Mouse (Mus musculus) neural tube, embryonic 15.5 days (tissue): ENCODE measurements at regions not wholly inside any gene's neighbourhood (a gene's known extent, or its start where the extent isn't known, plus 50 kb on each side); places are given as distances from the start of the nearest gene placed in this dataset.

Source experiments
- ATAC-seq: fragments of 200-750 bp; cut with Nextera tagmentation; 2 replicates; pipeline ENCODE4 v1.8.0; 2017; ENCODE audit warnings: mild to moderate bottlenecking, moderate TSS enrichment, moderate library complexity; ENCODE audit not compliant: low FRiP score
- H3K27ac ChIP-seq: fragments of 300-500 bp; sonication (generic); replicated peaks from 2 replicates; pipeline ENCODE4 v1.5.1; 2015; ENCODE audit warnings: mild to moderate bottlenecking, inconsistent platforms
- H3K27me3 ChIP-seq: fragments of 300-500 bp; sonication (generic); replicated peaks from 2 replicates; pipeline ENCODE4 v1.6.1; 2015; ENCODE audit warnings: inconsistent platforms
- H3K36me3 ChIP-seq: fragments of 300-500 bp; sonication (generic); 2 replicates; pipeline ENCODE4 v1.6.1; 2015; ENCODE audit warnings: inconsistent platforms
- H3K4me1 ChIP-seq: fragments of 300-500 bp; sonication (generic); 2 replicates; pipeline ENCODE4 v1.6.1; 2015; ENCODE audit warnings: inconsistent platforms
- H3K4me2 ChIP-seq: fragments of 300-500 bp; sonication (generic); 2 replicates; pipeline ENCODE4 v1.6.1; 2015; ENCODE audit warnings: inconsistent platforms, mild to moderate bottlenecking, moderate library complexity
- H3K4me3 ChIP-seq: fragments of 300-500 bp; sonication (generic); replicated peaks from 2 replicates; pipeline ENCODE4 v1.5.1; 2015; ENCODE audit warnings: mild to moderate bottlenecking, inconsistent platforms
- H3K9ac ChIP-seq: fragments of 300-500 bp; sonication (generic); replicated peaks from 2 replicates; pipeline ENCODE4 v1.6.1; 2015; ENCODE audit warnings: mild to moderate bottlenecking, inconsistent platforms
- H3K9me3 ChIP-seq: fragments of 300-500 bp; sonication (generic); replicated peaks from 2 replicates; pipeline ENCODE4 v1.6.1; 2016; ENCODE audit warnings: inconsistent platforms
- WGBS: fragments of 180-500 bp; shearing (Covaris S2); methylation state at CpG from one replicate; pipeline ENCODE4 v1.1.7; 2015; ENCODE audit warnings: mixed read lengths; 5-methylcytosine and 5-hydroxymethylcytosine counted together

DNA sequence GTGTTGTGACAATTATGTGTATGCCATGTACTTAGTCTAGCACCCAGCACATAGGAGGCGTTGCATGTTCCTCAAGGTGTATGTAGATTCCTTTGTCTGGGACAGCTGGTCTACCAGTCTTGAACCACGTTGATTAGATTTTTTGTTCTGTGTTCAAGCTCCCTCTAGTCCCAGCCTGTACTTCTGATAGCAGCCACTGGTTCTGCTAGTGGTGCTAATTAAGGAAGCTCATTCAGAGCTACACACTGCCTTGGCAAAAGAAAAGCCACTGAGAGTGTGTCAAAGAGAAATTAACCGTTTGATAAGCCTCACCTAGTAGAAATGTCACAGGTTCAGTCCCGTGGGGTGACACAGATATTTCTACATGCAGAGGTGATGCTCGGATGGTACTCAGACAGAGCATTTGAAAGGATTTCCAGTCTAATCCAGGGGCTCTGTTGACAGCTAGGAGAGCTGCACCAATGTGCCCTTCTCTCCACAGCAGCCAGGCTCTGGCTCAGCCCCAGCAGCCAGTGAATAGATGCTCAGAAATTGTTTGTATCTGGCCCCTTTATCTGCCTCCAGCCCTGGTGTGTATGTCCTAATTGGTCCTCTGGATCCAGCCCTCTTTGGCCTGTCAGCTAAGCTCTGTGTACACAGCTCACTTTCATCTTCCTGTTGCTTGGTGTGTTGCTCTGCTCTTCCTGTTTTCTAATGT lies 385.2 kb upstream of the Kif2a start:
- no peak overlapping the region for H3K4me2 ChIP-seq
- no peaks in the 10 kb centered on the region for H3K36me3 ChIP-seq
- H3K4me3 ChIP-seq = no peak overlapping the region
- H3K27me3 ChIP-seq = no peaks in the 10 kb centered on the region
- H3K9ac ChIP-seq = no peak overlapping the region
- no peaks in the 10 kb centered on the region for H3K4me1 ChIP-seq
- WGBS = 79% methylated on average over 5 of the region's 5 CpGs
- ATAC-seq = peak; percentile 35; the same call in 1 of the 2 replicates
- no peaks in the 10 kb centered on the region for H3K9me3 ChIP-seq
- peak overlapping the region; percentile 30; the same call in 1 of the 2 replicates for H3K27ac ChIP-seq

DNA sequence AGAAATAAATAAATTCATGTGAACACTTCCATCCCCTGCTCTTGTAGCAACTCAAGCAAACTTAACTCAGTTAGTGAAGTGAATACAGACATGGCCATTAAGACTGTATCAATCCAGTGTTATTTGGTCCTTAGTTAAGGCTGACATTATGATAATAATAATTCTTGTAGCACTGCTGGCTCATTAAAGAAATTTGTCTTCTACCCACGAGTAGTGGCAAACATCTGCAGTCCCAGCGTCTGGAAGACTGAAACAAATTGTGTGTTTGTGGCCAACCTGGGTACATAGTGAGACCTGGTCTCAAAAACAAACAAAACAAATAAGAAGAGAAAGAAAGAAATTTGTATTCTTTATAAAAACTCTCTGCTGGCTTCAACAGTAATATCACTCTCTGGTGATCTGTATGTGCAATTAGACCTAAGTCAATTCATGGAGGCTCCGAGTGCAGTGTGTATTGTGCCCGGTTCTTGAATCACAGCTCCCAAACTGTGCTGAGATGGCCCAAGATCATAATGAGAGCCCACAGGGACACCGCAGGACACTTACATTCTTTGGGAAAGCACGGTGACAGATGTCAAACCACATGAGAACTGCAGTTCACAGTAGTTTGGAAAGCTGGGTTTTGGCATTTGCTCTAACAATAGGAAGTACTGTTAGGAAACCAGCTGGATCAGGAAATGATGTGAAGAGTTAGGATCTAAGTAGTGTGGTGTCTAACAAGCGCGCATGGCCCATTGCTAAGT lies 376.9 kb upstream of the Kif2a start:
- Histone ChIP-seq H3K4me2 (no peak overlapping the region), H3K9ac (no peak overlapping the region), H3K4me1 (no peaks in the 10 kb centered on the region), H3K27ac (no peak overlapping the region), H3K4me3 (no peak overlapping the region), H3K9me3 (no peaks in the 10 kb centered on the region), H3K36me3 (no peaks in the 10 kb centered on the region), H3K27me3 (no peaks in the 10 kb centered on the region)
- 69% methylated on average over 8 of the region's 8 CpGs for WGBS
- no peak for ATAC-seq

DNA sequence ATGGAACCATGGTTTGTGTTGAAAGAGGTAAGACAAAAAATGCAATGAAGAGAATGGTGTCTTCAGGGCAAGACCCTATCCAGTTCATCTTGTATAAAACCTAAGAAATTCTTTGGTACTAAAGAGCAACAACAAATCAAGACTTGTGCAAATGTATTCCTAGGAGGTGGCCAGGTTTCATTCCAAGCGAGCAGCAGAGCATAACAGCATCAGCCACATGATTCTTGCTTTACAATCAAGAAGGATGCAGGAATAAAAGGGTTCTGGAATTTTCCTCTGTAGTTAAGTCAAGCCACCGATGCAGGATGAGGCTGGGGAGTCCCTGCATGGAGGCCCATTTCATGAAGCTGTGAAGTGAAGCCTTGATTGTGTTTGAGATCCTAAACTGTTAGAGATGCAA lies 374.1 kb upstream of the Kif2a start:
- H3K36me3 ChIP-seq = no peaks in the 10 kb centered on the region
- H3K27ac ChIP-seq = no peak overlapping the region
- H3K4me2 ChIP-seq = no peak overlapping the region
- no peak for ATAC-seq
- H3K9ac ChIP-seq = no peak overlapping the region
- WGBS = 83% methylated on average over 2 of the region's 2 CpGs
- H3K4me3 ChIP-seq = no peak overlapping the region
- H3K4me1 ChIP-seq = no peaks in the 10 kb centered on the region
- no peaks in the 10 kb centered on the region for H3K27me3 ChIP-seq
- no peaks in the 10 kb centered on the region for H3K9me3 ChIP-seq

DNA sequence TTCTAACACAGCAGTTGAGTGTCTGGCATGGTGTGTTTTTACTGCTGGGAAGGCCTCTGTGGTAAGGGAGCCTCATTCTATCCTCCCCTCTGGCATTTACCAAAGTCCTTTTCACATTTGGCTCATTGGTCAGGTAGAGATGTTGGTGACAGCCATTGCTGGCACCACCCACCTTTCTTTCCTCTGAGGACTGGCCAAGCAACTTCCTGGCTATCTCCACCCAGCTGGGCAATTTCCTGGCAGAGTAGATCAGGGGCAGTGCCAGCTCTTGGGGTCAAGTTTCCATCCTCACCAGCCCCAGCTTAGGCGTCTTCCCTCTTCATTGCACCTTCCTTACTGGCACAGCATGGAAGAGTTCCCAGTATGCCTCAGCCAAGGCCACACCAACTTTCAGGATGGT lies 372.5 kb upstream of the Kif2a start:
- Histone ChIP-seq H3K36me3 (no peaks in the 10 kb centered on the region), H3K27ac (no peak overlapping the region), H3K4me1 (no peaks in the 10 kb centered on the region), H3K9me3 (no peaks in the 10 kb centered on the region), H3K27me3 (no peaks in the 10 kb centered on the region), H3K4me2 (no peak overlapping the region), H3K4me3 (no peak overlapping the region), H3K9ac (no peak overlapping the region)
- WGBS = 85% methylated on average over 1 of the region's 1 CpGs
- ATAC-seq = no peak

DNA sequence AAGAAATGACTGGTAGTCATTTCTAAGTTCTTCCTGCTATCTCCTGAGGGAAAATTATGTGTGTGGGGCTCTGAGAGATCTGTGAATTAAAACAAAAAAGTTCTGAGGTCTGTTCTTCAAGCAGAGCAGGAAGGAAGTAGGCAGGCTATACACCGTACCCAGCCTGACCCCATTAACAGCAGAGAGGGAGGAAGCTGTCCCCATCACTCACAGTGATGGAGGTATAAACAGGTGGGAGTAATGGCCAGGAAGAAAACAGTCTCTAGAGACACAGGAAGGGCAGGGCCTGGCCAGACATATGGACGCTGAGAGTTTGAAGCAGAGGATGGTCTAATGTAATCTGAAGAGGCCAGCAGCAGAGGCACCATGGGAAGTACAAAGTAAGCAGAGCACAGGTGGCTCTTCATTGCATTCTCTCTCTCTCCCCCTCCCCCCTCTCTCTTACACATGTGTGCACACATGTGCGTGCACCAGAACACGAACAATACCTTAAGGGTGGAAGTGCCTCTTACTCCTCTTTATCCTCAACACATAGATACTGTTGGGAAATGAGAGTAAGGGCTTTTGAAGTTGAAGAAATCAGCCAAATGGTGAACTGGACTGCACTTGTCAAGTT lies 367.7 kb upstream of the Kif2a start:
- ATAC-seq = no peak
- WGBS = 82% methylated on average over 4 of the region's 4 CpGs

DNA sequence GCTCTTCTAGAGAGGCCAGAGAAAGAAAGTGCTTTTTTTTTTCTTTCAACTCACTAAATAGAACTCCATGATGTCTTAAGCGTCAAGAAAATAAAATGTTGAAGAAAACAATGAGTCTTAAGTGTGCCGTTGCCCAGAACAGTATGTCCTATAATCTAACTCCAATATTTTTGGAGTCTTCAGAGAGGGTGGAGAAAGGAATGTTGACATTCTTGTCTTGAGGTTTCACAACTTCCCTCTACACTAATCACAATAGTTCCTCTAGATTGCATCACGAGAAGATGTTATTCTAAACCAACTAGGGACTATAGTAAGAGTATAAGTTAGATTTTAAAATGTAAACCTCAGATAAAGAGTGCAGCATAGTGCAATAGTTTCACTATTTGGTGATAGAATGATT lies 367.1 kb upstream of the Kif2a start:
- H3K4me3 ChIP-seq = no peak overlapping the region
- 83% methylated on average over 3 of the region's 3 CpGs for WGBS
- no peaks in the 10 kb centered on the region for H3K36me3 ChIP-seq
- H3K4me2 ChIP-seq = no peak overlapping the region
- no peaks in the 10 kb centered on the region for H3K4me1 ChIP-seq
- ATAC-seq = no peak
- H3K9me3 ChIP-seq = no peaks in the 10 kb centered on the region
- H3K27ac ChIP-seq = no peak overlapping the region
- no peak overlapping the region for H3K9ac ChIP-seq
- H3K27me3 ChIP-seq = no peaks in the 10 kb centered on the region

More for the DNA sequence above, 367.7 kb upstream of the Kif2a start:
- no peaks in the 10 kb centered on the region for H3K9me3 ChIP-seq
- no peak overlapping the region for H3K4me2 ChIP-seq
- no peak overlapping the region for H3K27ac ChIP-seq
- no peak overlapping the region for H3K9ac ChIP-seq
- H3K36me3 ChIP-seq = no peaks in the 10 kb centered on the region
- no peaks in the 10 kb centered on the region for H3K27me3 ChIP-seq
- no peaks in the 10 kb centered on the region for H3K4me1 ChIP-seq
- no peak overlapping the region for H3K4me3 ChIP-seq

DNA sequence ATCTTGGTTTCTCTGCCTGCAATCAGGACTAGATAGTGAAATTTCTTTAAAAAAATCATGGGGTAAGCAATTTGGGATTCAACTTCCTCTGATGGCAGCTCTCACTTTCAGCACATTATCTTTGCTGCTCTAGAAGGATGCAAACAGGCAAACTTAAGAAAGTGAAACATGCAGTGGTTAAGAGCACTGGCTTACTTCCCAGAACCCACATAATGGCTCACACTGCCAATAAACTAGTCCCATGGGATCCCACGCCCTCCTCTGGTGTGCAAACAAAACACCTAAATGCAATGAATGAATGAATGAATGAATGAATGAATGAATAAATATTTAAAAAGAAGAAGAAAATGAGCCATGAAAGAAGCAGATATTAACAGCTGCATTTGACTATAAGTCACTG lies 356.1 kb upstream of the Kif2a start:
- no peak for ATAC-seq
- H3K27ac ChIP-seq = no peak overlapping the region
- no peak overlapping the region for H3K4me3 ChIP-seq
- 82% methylated on average over 1 of the region's 1 CpGs for WGBS
- no peak overlapping the region for H3K4me2 ChIP-seq
- H3K9me3 ChIP-seq = no peaks in the 10 kb centered on the region
- no peaks in the 10 kb centered on the region for H3K36me3 ChIP-seq
- no peaks in the 10 kb centered on the region for H3K4me1 ChIP-seq
- no peak overlapping the region for H3K9ac ChIP-seq
- no peaks in the 10 kb centered on the region for H3K27me3 ChIP-seq

DNA sequence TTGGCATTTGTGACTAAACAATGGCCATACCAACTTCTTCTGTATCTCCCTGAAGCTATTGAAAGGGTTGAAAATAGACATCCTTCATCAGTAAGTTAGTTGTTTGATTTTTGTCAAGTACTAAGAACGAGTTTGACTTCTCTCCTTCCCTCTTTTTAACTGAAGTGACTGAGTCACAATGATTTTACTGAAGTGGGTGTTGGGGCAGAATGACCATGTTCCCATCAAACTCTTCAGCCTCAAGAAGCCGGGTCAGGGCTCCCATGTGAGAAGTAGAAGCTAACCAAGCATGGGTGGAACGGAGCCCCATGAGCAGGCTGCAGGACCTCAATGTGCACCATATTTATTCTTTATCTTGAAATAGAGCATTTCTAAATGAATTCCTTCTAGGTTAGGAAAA lies 350.7 kb upstream of the Kif2a start:
- no peaks in the 10 kb centered on the region for H3K36me3 ChIP-seq
- no peak for ATAC-seq
- no peak overlapping the region for H3K4me2 ChIP-seq
- H3K9me3 ChIP-seq = no peaks in the 10 kb centered on the region
- H3K9ac ChIP-seq = no peak overlapping the region
- 93% methylated on average over 3 of the region's 3 CpGs for WGBS
- H3K27ac ChIP-seq = no peak overlapping the region
- H3K4me3 ChIP-seq = no peak overlapping the region
- H3K4me1 ChIP-seq = no peaks in the 10 kb centered on the region
- H3K27me3 ChIP-seq = no peaks in the 10 kb centered on the region

DNA sequence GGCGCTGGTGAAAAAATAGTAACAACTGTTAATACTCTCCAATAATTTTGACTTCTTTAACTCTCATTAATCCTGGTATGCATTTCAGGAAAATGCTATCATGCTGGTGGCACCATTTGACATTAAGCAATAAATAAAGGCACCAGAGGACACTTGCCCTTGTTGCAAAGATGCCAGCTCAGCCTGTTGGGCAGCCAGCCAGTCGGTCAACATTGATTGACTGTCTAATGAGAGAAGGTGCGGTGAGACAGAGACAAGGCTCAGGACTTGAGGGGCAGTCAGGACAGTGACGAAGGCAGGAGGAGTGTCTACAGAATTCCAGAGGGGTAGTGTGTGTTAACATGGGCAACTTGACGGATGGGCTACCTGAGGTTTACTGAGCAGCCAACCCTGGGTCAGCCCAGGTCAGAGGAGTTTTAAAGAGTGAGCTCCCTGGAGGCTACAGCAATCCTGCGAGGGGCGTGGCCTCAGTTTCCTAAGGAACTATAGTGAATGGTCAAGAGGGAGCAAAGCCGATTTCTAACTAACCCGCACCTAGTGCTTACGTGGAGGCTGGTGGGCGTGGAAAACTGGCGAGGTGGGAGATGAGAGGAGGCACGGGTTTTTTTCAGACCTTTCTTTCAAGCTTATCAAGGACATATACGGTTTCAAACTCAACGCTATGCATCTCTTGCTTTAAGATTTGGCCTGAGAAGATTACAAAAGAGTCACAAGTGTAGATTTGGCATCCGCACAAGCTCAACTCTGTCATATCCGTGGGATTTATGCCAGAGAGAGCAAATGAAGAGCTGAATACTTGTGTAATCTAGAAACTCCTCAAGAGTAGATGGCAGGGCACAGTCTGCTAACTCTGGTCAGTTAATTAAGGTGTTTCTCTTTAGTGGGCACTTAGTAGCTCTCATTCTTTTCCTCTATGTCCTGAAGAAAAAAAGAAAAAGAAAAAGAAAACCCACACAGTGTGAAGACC lies 350.0 kb upstream of the Kif2a start:
- no peak for ATAC-seq
- Histone ChIP-seq H3K36me3 (no peaks in the 10 kb centered on the region), H3K27ac (no peak overlapping the region), H3K4me1 (no peaks in the 10 kb centered on the region), H3K4me2 (no peak overlapping the region), H3K9ac (no peak overlapping the region), H3K9me3 (no peaks in the 10 kb centered on the region), H3K27me3 (no peaks in the 10 kb centered on the region), H3K4me3 (no peak overlapping the region)
- 47% methylated on average over 17 of the region's 17 CpGs for WGBS

DNA sequence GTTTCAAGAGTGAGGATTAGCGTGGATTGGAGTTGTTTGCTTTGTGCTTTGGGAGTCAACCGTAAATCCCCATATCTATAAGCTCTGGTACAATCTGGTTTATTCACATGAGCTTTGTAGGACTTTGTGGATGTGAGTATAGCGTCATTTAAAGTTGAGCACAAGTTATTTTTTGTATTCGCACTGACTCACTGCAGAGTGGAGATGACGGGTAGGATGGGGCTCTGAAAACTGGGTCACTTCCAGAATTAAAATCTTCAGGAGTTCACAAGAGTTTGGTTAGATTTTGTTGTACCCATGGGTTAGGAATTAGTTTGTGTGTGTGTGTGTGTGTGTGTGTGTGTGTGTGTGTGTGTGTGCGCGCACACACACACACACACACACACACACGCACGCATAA lies 345.7 kb upstream of the Kif2a start:
- ATAC-seq = no peak
- Histone ChIP-seq H3K4me2 (no peak overlapping the region), H3K4me3 (no peak overlapping the region), H3K27me3 (no peaks in the 10 kb centered on the region), H3K36me3 (no peaks in the 10 kb centered on the region), H3K4me1 (no peaks in the 10 kb centered on the region), H3K27ac (no peak overlapping the region), H3K9me3 (no peaks in the 10 kb centered on the region), H3K9ac (no peak overlapping the region)
- 91% methylated on average over 9 of the region's 9 CpGs for WGBS

DNA sequence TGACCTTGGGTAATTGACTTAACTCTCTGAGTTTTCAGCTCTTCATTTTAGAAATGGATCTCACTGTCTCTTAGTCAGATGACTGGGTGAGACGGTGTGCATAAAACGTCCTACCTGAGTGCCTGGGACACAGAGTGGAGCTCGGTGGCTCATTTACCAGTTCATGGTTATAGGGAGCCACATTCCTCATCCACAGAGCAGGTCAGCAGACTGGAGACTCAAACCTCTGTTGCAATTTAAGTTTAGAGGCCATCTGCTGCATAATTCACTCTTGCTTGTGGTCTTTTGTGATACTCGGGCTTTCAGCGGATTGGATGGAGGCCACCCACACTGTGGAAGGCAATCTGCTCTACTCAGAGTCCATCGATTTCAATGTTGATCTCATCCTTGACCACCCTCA lies 343.8 kb upstream of the Kif2a start:
- ATAC-seq = no peak
- no peak overlapping the region for H3K27ac ChIP-seq
- WGBS = 74% methylated on average over 6 of the region's 6 CpGs
- no peaks in the 10 kb centered on the region for H3K27me3 ChIP-seq
- H3K9me3 ChIP-seq = no peaks in the 10 kb centered on the region
- no peak overlapping the region for H3K4me2 ChIP-seq
- H3K36me3 ChIP-seq = no peaks in the 10 kb centered on the region
- H3K9ac ChIP-seq = no peak overlapping the region
- no peaks in the 10 kb centered on the region for H3K4me1 ChIP-seq
- H3K4me3 ChIP-seq = no peak overlapping the region
